In genomic region chr14:21453896-21454295, GRCm38 (mm10) we compare ENCODE assay signal across 25 mouse cellular contexts. TPM values are rescaled to one million over a fixed set of nuclear protein-coding genes. Genes with fewer than 3 reads are reported as not detected.
DNase-seq lines count a peak whose midpoint lies in the region; ATAC-seq and TF ChIP-seq lines count a peak whose summit lies in the region.
"Had no signal": no experiment of that assay in that cellular context is flagged by ENCODE, and none has a peak within 500 bp of the region (broad histone marks: within the 10 kb centered on the region; RNA-seq: fewer than 3 reads in every experiment).

No protein-coding gene starts in this region.

- peak; percentile 19 for DNase-seq in lung, embryonic 14.5 days
- DNase-seq in lung, postnatal 25 days (ENCODE audit: low spot score), result no peak
- DNase-seq in 3T3-L1 (ENCODE audit: low read depth, low spot score), result peak; percentile 5
- peak; percentile 33 for DNase-seq in NIH3T3 (ENCODE audit: low read depth)
- DNase-seq in left cerebral cortex, adult 18-20 months (ENCODE audit: low spot score in 2 of 2), result no peak
- DNase-seq in limb, embryonic 10.5 days (ENCODE audit: low spot score), result no peak
- DNase-seq: adrenal gland, adult 2 months; adrenal gland, postnatal 14 days; cerebellum, adult 11 months; cerebellum, adult 2 months; cerebellum, adult 9-11 months; cerebellum, postnatal 25 days; gastrocnemius, postnatal 10 days; gastrocnemius, postnatal 36 days; heart, adult 2 months; heart, postnatal 14 days; heart, postnatal 4 days had no signal

- 58% methylated on average over 2 of the region's 2 CpGs for WGBS in lung, embryonic 14.5 days
- WGBS in limb, embryonic 10.5 days, result 90% methylated on average over 2 of the region's 2 CpGs

- peaks cover 3% of the 10 kb centered on the region; the same call in 1 of the 2 replicates for H3K36me3 ChIP-seq in lung, embryonic 14.5 days (ENCODE audit: insufficient read depth)
- peaks cover 4% of the 10 kb centered on the region; the same call in 1 of the 2 replicates for H3K36me3 ChIP-seq in limb, embryonic 10.5 days
- H3K36me3 ChIP-seq: forebrain, embryonic 10.5 days had no signal

- no peak for ATAC-seq in lung, embryonic 14.5 days (ENCODE audit: insufficient read depth)
- ATAC-seq: forebrain, embryonic 13.5 days; forebrain, embryonic 16.5 days; hindbrain, postnatal 0 days; Patski had no signal

- no peaks in the 10 kb centered on the region for H3K27me3 ChIP-seq in lung, embryonic 14.5 days (ENCODE audit: insufficient read depth, low read length)
- H3K27me3 ChIP-seq in limb, embryonic 10.5 days (ENCODE audit: low read depth, poor library complexity, severe bottlenecking), result no peaks in the 10 kb centered on the region
- H3K27me3 ChIP-seq: forebrain, embryonic 13.5 days; heart, embryonic 13.5 days; Patski had no signal

- no peaks in the 10 kb centered on the region for H3K4me1 ChIP-seq in lung, embryonic 14.5 days (ENCODE audit: insufficient read depth)
- peaks cover 21% of the 10 kb centered on the region for H3K4me1 ChIP-seq in limb, embryonic 10.5 days

- H3K9ac ChIP-seq in lung, embryonic 14.5 days, result no peak overlapping the region
- H3K9ac ChIP-seq: forebrain, embryonic 13.5 days; heart, embryonic 13.5 days; hindbrain, embryonic 14.5 days had no signal

- no peak overlapping the region for H3K4me3 ChIP-seq in lung, embryonic 14.5 days (ENCODE audit: low read depth, low read length)
- no peak overlapping the region for H3K4me3 ChIP-seq in limb, embryonic 10.5 days
- H3K4me3 ChIP-seq: forebrain, embryonic 10.5 days; forebrain, embryonic 13.5 days; heart, adult 2 months; heart, embryonic 10.5 days; heart, embryonic 13.5 days had no signal

- H3K27ac ChIP-seq in lung, embryonic 14.5 days (ENCODE audit: low read depth), result no peak overlapping the region
- H3K27ac ChIP-seq in limb, embryonic 10.5 days, result no peak overlapping the region
- H3K27ac ChIP-seq: forebrain, embryonic 10.5 days; forebrain, embryonic 13.5 days; heart, adult 2 months; heart, embryonic 10.5 days; heart, embryonic 13.5 days; hindbrain, embryonic 14.5 days; hindbrain, postnatal 0 days had no signal

- TF ChIP-seq CTCF in lung, embryonic 14.5 days (IDR thresholded peaks at IDR 0.05; ENCODE audit: low read depth), result no peak

- H3K4me2 ChIP-seq in lung, embryonic 14.5 days, result no peak overlapping the region
- H3K4me2 ChIP-seq: forebrain, embryonic 13.5 days; heart, embryonic 13.5 days; hindbrain, embryonic 14.5 days had no signal

- H3K9me3 ChIP-seq in lung, embryonic 14.5 days (ENCODE audit: low read depth, low read length), result no peaks in the 10 kb centered on the region
- H3K9me3 ChIP-seq in limb, embryonic 10.5 days (replicated peaks), result no peaks in the 10 kb centered on the region
- H3K9me3 ChIP-seq: forebrain, embryonic 10.5 days; forebrain, embryonic 13.5 days; heart, embryonic 10.5 days; heart, embryonic 13.5 days had no signal

RNA-seq across cellular contexts. Expression of gene Kat6b, which starts 27.3 kb away (rescaled TPM):
- polyA plus RNA-seq in lung, embryonic 14.5 days (2014; fragmentation: Nextera tagmentation; extraction: Ambion mirVana), result 12.4 and 14.2 TPM in 2 replicates
- total RNA-seq in left cerebral cortex, adult 18-20 months (2021), result 100 to 1,000 TPM; 126 to 132 TPM
- polyA plus RNA-seq in limb, embryonic 10.5 days (2016; fragmentation: Nextera tagmentation; extraction: Ambion mirVana), result 14.5 and 19.6 TPM in 2 replicates

Comparison
In these comparisons a context has a peak if more than half of its experiments do, and no peak if none do; other contexts are left out.
1. DNase-seq: peak in lung, embryonic 14.5 days (single experiment), 3T3-L1 (single experiment) and NIH3T3 (single experiment); none in lung, postnatal 25 days (single experiment), left cerebral cortex, adult 18-20 months (0 of 2) and limb, embryonic 10.5 days (single experiment).